8 mouse cellular contexts compared by ENCODE assay signal in the genomic region with DNA sequence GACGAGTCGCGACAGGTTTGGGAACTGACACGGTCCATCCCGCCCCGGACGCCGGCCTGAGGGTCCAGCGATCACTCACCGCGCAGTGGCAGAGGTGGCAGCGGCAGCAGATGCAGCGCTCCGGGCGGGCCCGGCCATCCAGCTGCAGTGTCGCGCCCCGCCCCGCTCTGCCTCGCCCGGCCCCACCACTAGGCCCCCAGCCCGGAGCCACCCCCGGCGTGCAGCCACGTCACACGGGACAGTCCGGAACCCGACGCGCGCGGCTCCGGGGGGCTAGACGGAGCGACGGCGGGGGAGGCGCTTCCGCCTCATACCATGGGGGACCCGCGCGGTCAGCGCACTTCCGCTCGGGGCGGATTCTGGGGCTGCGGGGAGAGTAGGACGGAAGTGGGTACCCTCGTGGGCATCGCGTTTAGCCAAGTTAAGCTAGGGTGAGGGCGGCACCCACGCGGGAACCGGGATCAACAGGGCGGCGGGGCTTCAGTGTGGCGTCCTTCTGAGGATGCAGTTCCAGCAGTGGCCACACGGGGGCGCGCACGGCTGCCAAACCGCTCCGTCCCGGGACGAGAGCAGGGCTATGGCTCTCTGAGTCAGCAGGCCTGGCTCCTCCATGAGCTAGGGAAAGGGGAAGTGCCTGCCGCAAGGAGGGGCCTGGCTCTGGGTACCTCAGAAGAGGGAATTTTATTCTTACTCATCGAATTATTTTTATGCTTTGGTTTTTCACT. TPM values are rescaled to one million over a fixed set of nuclear protein-coding genes. Genes with fewer than 3 reads are reported as not detected.
DNase-seq lines count a peak whose midpoint lies in the region; ATAC-seq and TF ChIP-seq lines count a peak whose summit lies in the region.

Slc39a13 (minus strand) TSS at position 342 of the 725 bp plus-strand sequence.

- peak within 1 kb of the TSS; percentile 84 for H3K9ac ChIP-seq in heart, embryonic 11.5 days (ENCODE audit: low read depth, low read length)
- peak within 1 kb of the TSS; percentile 81 for H3K9ac ChIP-seq in kidney, embryonic 16.5 days (replicated peaks; ENCODE audit: low read length)
- peak within 1 kb of the TSS; percentile 95 for H3K9ac ChIP-seq in liver, adult 2 months (ENCODE audit: low read depth, low read length)

- no peaks in the 10 kb centered on the region for H3K79me2 ChIP-seq in liver, adult 2 months (ENCODE audit: control insufficient read depth, insufficient read depth, low read length)
- no peaks in the 10 kb centered on the region for H3K79me2 ChIP-seq in myocyte (ENCODE audit: control insufficient read depth, insufficient read depth)

- no peaks in the 10 kb centered on the region for H3K9me3 ChIP-seq in heart, embryonic 11.5 days (replicated peaks; ENCODE audit: control insufficient read depth, low read length)
- no peaks in the 10 kb centered on the region for H3K9me3 ChIP-seq in kidney, embryonic 16.5 days (ENCODE audit: low read length)

- H3K36me3 ChIP-seq in heart, embryonic 11.5 days (ENCODE audit: control insufficient read depth, insufficient read depth, low read length), result 0 out of 2 replicates have a peak, but pooled peaks cover 2% of the 10 kb centered on the region
- 0 out of 2 replicates have a peak, but pooled peaks cover 11% of the 10 kb centered on the region for H3K36me3 ChIP-seq in kidney, embryonic 16.5 days (ENCODE audit: insufficient read depth, low read length)
- no peaks in the 10 kb centered on the region for H3K36me3 ChIP-seq in liver, adult 2 months (ENCODE audit: control insufficient read depth, insufficient read depth, low read length)
- peaks cover 4% of the 10 kb centered on the region for H3K36me3 ChIP-seq in myocyte (ENCODE audit: control insufficient read depth, insufficient read depth)
- no peaks in the 10 kb centered on the region for H3K36me3 ChIP-seq in splenic B cell, adult 2 months (ENCODE audit: control insufficient read depth, insufficient read depth, low read length, poor library complexity, severe bottlenecking)

- ATAC-seq in erythroblast, adult 5-6 weeks (replicated peaks; ENCODE audit: low FRiP score, poor library complexity, severe bottlenecking), result peak; percentile 83
- peak; percentile 94 for ATAC-seq in heart, embryonic 11.5 days (replicated peaks; ENCODE audit: insufficient number of reproducible peaks, low FRiP score, low TSS enrichment)
- ATAC-seq in kidney, embryonic 16.5 days (ENCODE audit: low FRiP score, low TSS enrichment), result peak; percentile 98

- H3K4me2 ChIP-seq in heart, embryonic 11.5 days, result peak within 1 kb of the TSS; percentile 90
- H3K4me2 ChIP-seq in kidney, embryonic 16.5 days (replicated peaks; ENCODE audit: low read depth, low read length), result peak within 1 kb of the TSS; percentile 92
- H3K4me2 ChIP-seq in myocyte (ENCODE audit: low read depth), result peak within 1 kb of the TSS; percentile 80

- H3K27me3 ChIP-seq in heart, embryonic 11.5 days (ENCODE audit: control insufficient read depth, insufficient read depth, low read length), result no peaks in the 10 kb centered on the region
- no peaks in the 10 kb centered on the region for H3K27me3 ChIP-seq in kidney, embryonic 16.5 days (ENCODE audit: insufficient read depth, low read length)
- H3K27me3 ChIP-seq in liver, adult 2 months (ENCODE audit: control insufficient read depth, insufficient read depth, low read length), result no peaks in the 10 kb centered on the region
- H3K27me3 ChIP-seq in myocyte (ENCODE audit: control insufficient read depth, insufficient read depth, insufficient read length), result no peaks in the 10 kb centered on the region
- no peaks in the 10 kb centered on the region for H3K27me3 ChIP-seq in splenic B cell, adult 2 months (ENCODE audit: control insufficient read depth, insufficient read depth, low read length, poor library complexity, severe bottlenecking)

- peak within 1 kb of the TSS; percentile 69 for H3K4me3 ChIP-seq in heart, embryonic 11.5 days (ENCODE audit: low read depth, low read length)
- H3K4me3 ChIP-seq in kidney, embryonic 16.5 days (ENCODE audit: low read length), result peak within 1 kb of the TSS; percentile 74
- peak within 1 kb of the TSS; percentile 96 for H3K4me3 ChIP-seq in liver, adult 2 months (ENCODE audit: insufficient read depth, low read depth, low read length)
- peak within 1 kb of the TSS; percentile 35 for H3K4me3 ChIP-seq in myocyte

- peak; percentile 9; the same call in 1 of the 2 replicates for TF ChIP-seq POLR2A in liver, adult 2 months (IDR thresholded peaks at IDR 0.05; ENCODE audit: extremely low read depth, insufficient read depth, low read length)
- peak; percentile 83 for TF ChIP-seq POLR2A in myocyte (IDR thresholded peaks at IDR 0.05; ENCODE audit: insufficient read length, low read depth)

- under 1% methylated on average over 64 of the region's 69 CpGs for WGBS in heart, embryonic 11.5 days (ENCODE audit: insufficient replicate concordance)
- under 1% methylated on average over 66 of the region's 69 CpGs for WGBS in kidney, embryonic 16.5 days
- WGBS in liver, adult 2 months, result under 1% methylated on average over 64 of the region's 69 CpGs

- peaks cover 19% of the 10 kb centered on the region for H3K4me1 ChIP-seq in heart, embryonic 11.5 days (ENCODE audit: control insufficient read depth, insufficient read depth, low read length)
- H3K4me1 ChIP-seq in kidney, embryonic 16.5 days (ENCODE audit: insufficient read depth, low read length), result peaks cover 20% of the 10 kb centered on the region
- H3K4me1 ChIP-seq in liver, adult 2 months (ENCODE audit: control insufficient read depth, insufficient read depth, low read length), result peaks cover 8% of the 10 kb centered on the region; the same call in 1 of the 2 replicates

- peak; percentile 93 for TF ChIP-seq CTCF in liver, adult 2 months (IDR thresholded peaks at IDR 0.05; ENCODE audit: low read depth, low read length)

- peak within 1 kb of the TSS; percentile 70 for H3ac ChIP-seq in myocyte (ENCODE audit: control insufficient read depth, insufficient read length)

- DNase-seq in B cell, adult 2 months, result peak; percentile 97
- DNase-seq in brain, adult 2 months (ENCODE audit: low read depth, low spot score), result peak; percentile 97
- DNase-seq in liver, adult 2 months (ENCODE audit: extremely low read depth, low read depth, low spot score), result peak; percentile 62
- DNase-seq in splenic B cell, adult 2 months (ENCODE audit: low read depth, low spot score), result peak; percentile 96

- peak within 1 kb of the TSS; percentile 87 for H3K27ac ChIP-seq in heart, embryonic 11.5 days (ENCODE audit: low read depth, low read length)
- peak within 1 kb of the TSS; percentile 78 for H3K27ac ChIP-seq in kidney, embryonic 16.5 days (ENCODE audit: low read length)
- peak within 1 kb of the TSS; percentile 52 for H3K27ac ChIP-seq in liver, adult 2 months (replicated peaks; ENCODE audit: insufficient read depth, low read depth, low read length)

TF ChIP-seq in myocyte, 11 proteins besides CTCF, POLR2A, EP300 and RAD21:
- TF ChIP-seq E2F4 (IDR thresholded peaks at IDR 0.05; ENCODE audit: insufficient read depth), result no peak
- TF ChIP-seq MYOG (IDR thresholded peaks at IDR 0.05; ENCODE audit: control insufficient read depth in 1 of 3, insufficient read depth in 1 of 3, insufficient read length in 2 of 3, low read depth in 2 of 3), result peak in 2 of 3 experiments; percentile 23 to 49
- no peak for TF ChIP-seq TCF3 (IDR thresholded peaks at IDR 0.05; ENCODE audit: insufficient read length, low read depth)
- TF ChIP-seq POLR2AphosphoS2 (IDR thresholded peaks at IDR 0.05; ENCODE audit: insufficient read length, low read depth), result peak; percentile 85
- TF ChIP-seq MYOD1 (IDR thresholded peaks at IDR 0.05; ENCODE audit: control insufficient read depth in 1 of 3, insufficient read length in 2 of 3, low read depth in 2 of 3), result peak in 2 of 3 experiments; percentile 44 to 51
- TF ChIP-seq SRF (IDR thresholded peaks at IDR 0.05; ENCODE audit: control insufficient read depth, insufficient read length, low read depth), result peak; percentile 45
- TF ChIP-seq CEBPB (IDR thresholded peaks at IDR 0.05; ENCODE audit: insufficient read depth, poor library complexity, severe bottlenecking), result no peak
TF ChIP-seq in myocyte: peak in this region for 4.

RNA-seq across cellular contexts. Expression of gene Slc39a13, which starts in this region (rescaled TPM):
- 6.9 TPM in 1 of 2 replicates, not detected in the other for total RNA-seq in erythroblast, adult 5-6 weeks (2015; ENCODE audit: low replicate concordance)
- total RNA-seq in erythroblast, adult 5-6 weeks (2017; ENCODE audit: low replicate concordance), result 0.98 and 4.2 TPM in 2 replicates
- polyA plus RNA-seq in heart, embryonic 11.5 days (2014; fragmentation: Nextera tagmentation; extraction: Ambion mirVana), result 34.0 and 36.3 TPM in 2 replicates
- polyA plus RNA-seq in kidney, embryonic 16.5 days (2015; fragmentation: Nextera tagmentation; extraction: Ambion mirVana), result 44.6 and 57.9 TPM in 2 replicates
- total RNA-seq in liver, adult 2 months (2014; rRNA removed), result 4.3 and 6.8 TPM in 2 replicates
- 13.1 and 17.5 TPM in 2 replicates for polyA plus RNA-seq in liver, adult 2 months (2012; rRNA removed)
- 41.1 TPM for polyA plus RNA-seq in myocyte (2012; fragmentation: generic; extraction: Trizol)

Comparison
In these comparisons a context has a peak if more than half of its experiments do, and no peak if none do; other contexts are left out.
1. Peak in every context shown above with its lines: DNase-seq, ATAC-seq, H3K4me3 ChIP-seq and H3K27ac ChIP-seq.
2. H3K4me3 ChIP-seq: peak in every context shown above with its lines; median percentile 96 in liver, adult 2 months; 74 in kidney, embryonic 16.5 days; 69 in heart, embryonic 11.5 days; 35 in myocyte.